Mouse (Mus musculus): ENCODE measurements around the gene Nr2c1.

Gene Nr2c1

DNA sequence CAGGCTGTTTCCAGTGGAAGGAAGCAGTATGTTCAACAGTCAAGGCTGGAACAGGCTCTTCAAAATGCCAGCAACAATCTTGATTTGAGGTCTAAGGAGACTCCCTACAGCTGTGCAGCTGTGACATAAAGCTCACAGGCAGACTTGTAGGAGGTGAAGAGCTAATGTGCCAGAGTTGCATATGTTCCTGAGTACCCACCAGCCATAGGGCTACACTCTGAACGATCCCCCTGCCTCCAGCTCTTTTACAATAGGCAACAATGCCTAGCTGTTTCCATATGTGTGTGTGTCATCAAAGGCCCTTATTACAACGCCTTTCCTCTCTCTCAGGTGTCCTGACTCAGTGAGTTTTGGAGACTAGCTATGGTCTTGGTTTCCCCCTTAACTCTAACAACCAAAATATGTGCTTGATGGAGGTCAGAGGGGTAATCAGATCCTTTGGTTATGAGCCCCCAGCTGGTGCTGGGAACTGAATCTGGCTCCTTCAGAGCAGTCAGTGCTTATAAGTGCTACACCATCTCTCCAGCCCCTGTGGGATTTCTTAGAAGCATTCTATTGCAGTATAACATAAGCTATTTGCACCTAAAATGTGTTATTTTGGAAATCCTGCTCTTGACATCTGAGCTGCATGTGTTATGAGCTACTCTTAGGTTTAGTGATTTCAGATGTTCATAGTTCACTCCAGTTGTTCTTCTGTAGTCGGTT, 7.4 kb upstream of the Nr2c1 start:
- DNase-seq (ENCODE audit: low read depth), result no peak

- DNase-seq (ENCODE audit: low read depth), result peak; percentile 49
These were observed 5.4 kb upstream of the Nr2c1 start for GRCm38 (mm10) chr10:94142427-94142826.

GRCm38 (mm10) chr10:94144581-94144980, 3.2 kb upstream of the Nr2c1 start:
- no peak for DNase-seq (ENCODE audit: low read depth)

DNA sequence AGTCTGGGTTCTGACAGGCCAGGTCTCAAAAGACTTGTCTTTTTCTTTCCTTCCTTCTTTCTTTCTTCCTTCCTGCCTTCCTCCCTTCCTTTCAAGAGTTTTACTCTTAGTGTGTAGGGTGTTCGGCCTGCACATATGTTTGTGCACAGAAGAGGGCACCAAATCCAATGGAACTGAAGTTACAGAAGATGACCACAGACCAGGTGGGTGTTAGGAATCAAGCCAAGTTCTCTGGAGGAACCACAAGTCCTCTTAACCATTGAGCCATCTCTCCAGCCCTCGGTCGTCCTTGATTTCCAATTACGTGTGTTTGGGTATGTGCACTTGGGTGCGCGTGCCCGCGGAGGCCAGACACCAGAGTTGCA, 450 bp upstream of the Nr2c1 start:
- peak; percentile 90 for DNase-seq (ENCODE audit: low read depth)

DNA sequence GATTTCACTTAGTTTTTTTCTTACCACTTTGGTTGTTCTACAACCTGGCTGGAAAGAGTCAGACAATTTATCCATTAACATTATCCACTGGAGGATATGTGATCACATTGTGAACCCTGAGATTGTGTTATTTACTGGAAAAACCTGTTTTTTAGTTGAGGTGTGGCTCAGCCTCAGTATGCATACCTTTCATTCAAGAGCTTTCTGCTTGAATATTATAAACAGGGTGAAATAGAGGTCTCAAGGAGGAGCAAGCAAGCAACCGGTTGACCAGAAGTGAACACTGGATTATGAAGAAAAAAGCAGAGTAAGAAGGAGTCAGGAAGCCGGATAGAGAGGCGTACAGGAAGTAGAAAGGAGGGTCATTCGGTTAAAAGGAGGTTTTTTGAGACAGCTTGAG, 3.7 kb downstream of the Nr2c1 start:
- DNase-seq (ENCODE audit: low read depth), result no peak

DNA sequence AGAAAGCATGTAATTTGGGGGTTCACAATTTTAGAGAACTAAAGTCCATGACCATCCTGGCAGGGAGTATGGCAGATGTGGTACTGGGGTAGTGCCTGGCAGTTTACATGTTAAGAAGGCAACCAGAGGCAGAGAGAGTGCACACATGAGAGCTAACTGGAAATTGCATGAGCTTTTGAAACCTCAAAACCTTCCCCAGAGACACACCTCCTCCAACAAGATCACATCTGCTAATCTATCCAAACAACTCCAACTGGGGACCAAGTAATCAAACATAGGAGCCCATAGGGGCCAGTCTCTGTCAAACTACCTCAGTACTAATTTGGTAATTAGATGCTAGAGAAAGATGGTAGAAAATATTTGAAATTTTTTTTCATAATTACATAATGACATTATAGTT, 6.0 kb downstream of the Nr2c1 start:
- DNase-seq (ENCODE audit: low read depth), result no peak

DNA sequence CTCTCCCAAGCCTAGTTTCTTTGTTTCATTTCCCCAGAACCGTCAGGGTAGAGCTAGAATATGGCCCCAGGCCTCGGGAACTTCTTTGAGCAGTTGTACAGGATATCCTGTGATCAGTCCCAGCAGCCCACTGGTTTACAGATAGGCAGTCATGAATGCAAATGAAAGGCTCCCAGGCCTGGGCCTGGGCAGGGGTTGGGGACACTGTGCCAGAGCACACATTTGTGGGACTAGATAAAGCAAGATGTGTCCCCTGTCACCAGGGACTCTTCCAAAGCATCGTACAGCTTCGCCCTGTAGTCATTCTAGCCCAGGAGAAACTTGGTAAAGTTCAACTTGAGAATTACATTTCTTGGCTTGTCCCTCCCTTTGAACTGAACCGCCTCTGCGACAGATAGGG, 11.1 kb downstream of the Nr2c1 start:
- no peak for DNase-seq (ENCODE audit: low read depth)

DNA sequence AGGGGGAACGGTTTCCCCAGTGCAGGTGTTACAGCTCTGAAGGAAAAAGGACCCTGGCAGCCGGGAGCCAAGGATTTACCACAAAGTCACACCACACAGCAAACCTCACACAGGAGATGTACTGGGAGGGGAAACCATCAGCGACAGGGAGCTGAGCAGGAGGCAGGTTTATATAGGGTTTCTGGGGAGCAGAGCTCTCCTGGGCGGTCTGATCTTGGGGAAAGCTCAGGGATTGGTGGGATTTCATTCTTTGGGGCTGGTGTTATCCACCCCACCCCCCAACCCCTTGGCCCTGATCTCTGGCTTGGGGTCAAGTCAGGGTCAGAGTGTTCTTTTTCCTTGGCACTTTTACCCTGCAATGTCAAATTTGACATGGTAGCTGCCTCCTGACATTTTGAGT, 11.6 kb downstream of the Nr2c1 start:
- no peak for DNase-seq (ENCODE audit: low read depth)

- DNase-seq (ENCODE audit: low read depth), result no peak
These were observed 13.4 kb downstream of the Nr2c1 start for GRCm38 (mm10) chr10:94161051-94161765.

DNA sequence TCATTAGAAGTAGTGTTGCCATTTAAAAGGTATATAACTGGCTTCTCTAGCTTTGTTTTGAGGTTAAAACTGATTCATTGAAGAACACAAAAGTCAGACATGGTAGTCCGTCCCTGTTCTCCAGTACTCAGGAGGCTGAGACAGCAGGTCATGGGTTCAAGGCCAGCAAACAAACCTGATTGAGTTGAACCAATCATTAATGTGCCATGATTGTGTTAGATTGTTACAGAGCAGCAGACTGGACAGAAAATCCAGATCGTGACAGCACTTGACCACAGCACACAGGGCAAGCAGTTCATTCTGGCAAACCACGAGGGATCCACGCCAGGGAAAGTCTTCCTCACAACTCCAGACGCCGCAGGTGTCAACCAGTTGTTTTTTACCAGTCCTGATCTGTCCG, 14.2 kb downstream of the Nr2c1 start:
- no peak for DNase-seq (ENCODE audit: low read depth)

- DNase-seq (ENCODE audit: low read depth), result no peak
These were observed 16.5 kb downstream of the Nr2c1 start for GRCm38 (mm10) chr10:94164104-94164845.

- DNase-seq (ENCODE audit: low read depth), result no peak
These were observed 17.6 kb downstream of the Nr2c1 start for GRCm38 (mm10) chr10:94165426-94165825.

DNA sequence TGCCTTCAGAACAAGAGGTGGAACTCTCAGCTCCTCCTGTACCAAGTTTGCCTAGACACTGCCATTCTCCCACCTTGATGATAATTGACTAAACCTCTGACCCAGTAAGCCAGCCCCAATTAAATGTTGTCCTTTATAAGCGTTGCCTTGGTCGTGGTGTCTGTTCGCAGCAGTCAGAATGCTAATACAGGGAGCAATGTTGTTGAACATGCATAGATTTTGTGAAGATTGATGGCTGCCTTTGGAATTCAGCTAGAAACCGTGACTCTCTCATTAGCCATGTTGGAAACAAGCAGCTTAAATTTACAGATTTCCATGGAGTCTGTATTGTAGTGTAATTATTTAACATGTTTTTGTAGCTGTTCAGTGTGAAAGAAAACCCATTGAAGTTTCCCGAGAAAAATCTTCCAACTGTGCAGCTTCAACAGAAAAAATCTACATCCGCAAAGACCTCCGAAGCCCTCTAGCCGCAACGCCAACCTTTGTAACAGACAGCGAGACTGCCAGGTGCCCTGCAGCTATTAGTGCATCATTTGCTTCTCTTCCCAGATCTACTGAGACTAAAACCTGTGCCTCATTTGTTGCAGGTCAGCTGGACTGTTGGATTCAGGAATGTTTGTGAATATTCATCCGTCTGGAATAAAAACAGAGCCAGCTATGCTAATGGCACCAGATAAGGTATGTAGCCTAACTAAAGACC, 19.4 kb downstream of the Nr2c1 start:
- DNase-seq (ENCODE audit: low read depth), result no peak

GRCm38 (mm10) chr10:94171440-94172130, 23.8 kb downstream of the Nr2c1 start:
- DNase-seq (ENCODE audit: low read depth), result no peak

DNA sequence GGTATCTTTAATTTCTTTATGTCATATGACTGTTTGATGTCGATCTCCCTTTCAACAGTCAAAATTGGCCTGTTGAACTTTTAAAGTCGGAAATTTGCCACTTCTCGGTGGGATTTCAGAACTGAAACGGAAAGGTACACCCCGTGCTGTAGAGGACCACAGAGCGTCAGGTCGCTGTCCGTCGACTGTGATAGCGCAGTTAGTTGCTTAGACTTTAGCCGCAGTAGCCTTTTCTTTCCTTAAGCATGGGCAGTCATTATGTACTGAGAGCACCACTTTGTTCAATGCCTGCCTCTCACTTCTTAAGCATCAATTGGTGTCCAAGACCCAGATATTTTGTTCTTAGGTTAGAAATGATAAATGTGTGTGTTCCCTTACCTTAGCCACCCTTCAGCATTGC, 24.3 kb downstream of the Nr2c1 start:
- no peak for DNase-seq (ENCODE audit: low read depth)

DNA sequence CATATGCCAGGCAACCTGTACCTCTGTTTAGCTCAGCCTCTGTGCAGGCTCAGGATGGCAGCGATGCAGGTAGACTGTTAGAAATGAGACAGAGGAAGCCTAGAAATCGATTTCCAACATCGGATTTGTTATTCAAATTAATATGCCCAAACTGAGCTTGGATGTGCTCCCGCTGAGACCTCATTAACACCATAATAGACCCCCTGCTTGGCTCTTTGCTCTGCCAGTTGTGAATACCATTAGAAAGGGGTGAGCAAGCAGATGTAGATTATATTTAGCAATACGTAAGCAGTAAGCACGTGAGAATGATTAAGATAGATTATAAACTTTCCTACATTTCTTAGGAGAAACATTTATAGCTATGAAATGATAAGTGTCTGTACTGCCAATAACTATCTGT, 24.9 kb downstream of the Nr2c1 start:
- DNase-seq (ENCODE audit: low read depth), result no peak

DNA sequence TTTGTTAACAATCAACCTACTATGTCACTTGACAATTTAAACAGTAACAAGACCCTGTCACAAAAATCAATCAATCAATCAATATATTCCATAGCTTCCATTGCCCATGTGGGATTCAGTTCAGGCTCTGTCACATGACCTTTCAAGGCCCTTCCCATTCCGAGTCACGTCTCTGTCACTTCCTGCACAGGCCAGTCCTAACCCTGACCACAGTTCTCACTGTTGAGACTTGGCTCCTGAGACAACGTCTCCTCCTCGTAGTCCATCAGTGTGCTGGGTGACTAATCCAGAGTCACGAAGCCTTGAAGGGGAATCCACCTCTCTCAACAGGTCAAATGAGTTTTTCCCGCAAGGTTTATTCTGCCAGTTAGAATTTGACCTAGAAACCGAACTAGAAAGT, 26.8 kb downstream of the Nr2c1 start:
- peak; percentile 82 for DNase-seq (ENCODE audit: low read depth)

DNA sequence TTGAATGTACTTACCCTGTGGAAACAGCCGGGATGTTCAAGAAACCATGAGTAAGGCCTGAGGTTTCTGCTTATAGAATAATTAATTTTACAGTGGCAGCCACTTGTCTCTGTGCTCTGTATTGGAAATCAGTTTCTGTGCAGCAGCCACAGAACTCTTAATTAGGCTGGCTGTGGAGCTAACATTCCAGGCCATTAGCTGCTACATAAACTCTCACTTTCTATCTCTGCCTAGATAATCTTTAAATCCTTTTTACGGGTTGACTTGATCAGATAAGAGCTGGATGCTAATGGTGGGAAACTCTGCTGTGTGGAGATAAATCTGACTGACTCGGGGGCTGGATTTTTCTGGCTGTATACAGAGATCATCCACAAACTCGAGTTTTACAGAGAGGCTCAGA, 35.4 kb downstream of the Nr2c1 start:
- DNase-seq (ENCODE audit: low read depth), result peak; percentile 41

DNA sequence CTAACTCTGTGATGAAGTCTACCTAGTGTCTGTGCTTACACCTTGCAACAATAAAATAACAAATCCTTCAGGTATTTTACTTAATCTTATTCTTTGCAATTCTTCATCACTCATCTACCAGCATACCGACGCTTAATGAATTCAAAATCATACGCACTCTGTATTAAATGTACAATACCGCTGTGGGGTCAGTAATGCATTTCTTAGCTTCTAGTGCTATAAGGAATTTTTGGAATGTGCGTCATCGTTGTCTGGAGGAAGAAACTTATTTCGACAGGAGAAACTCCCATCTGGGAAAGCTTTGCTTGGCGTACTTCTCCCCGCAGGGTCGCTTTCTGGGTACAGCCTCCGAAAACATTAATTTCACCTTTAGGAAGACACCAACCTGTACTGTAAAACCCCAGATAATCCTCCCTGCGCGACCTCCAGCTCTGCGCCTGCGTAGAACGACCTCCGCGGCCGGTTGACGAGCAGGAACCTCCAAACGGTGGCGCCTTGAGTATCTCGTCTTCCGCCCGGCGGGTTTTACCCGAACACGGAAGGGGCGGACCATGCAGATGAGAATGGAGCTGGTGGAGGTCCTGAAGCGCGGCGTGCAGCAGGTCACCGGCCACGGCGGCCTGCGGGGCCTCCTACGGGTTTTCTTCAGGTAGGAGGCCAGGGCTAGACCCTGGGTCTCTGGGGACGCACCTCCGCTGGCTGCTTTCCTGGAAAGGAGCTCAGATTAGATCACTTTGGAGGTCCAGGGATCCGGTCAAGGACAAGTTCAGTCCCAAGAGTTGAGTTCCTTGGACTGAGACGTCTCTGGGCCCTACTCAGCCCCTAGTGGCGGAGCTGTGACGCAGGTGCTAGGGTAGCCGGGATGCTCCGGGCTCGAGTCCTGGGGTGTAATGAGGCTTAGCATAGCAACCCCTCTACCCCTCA, 50.9 kb downstream of the Nr2c1 start, which contains the start of gene Ndufa12:
Gene Ndufa12, plus strand, starts transcription at position 239 of the 924 bp plus-strand sequence.
- peak; percentile 95 for DNase-seq (ENCODE audit: low read depth)

DNA sequence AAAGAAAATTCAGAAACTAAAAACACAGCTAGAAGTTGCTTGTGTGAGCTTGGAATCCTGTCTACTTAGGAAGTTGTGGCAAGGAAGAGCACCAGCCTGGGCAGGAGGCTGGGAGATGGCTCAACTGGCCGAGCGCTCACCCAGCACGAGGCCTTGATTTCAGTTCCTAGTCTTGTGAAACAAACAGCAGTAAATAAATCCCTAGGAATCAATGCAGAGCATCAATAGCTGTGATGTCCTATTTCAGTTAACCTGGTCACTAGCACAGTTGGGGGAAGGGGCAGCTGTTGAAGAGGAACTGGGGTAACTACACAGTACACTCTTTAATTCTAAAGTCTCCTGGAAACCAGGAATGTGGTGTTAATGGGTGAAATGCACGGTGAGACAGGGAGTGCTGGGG, 57.1 kb downstream of the Nr2c1 start:
- DNase-seq (ENCODE audit: low read depth), result no peak

Measured in 416B (cell line).